Mouse (Mus musculus) forebrain, postnatal 0 days (tissue): Measurements from ENCODE around the gene Prim2. TPM values are rescaled to one million over a fixed set of nuclear protein-coding genes. Genes with fewer than 3 reads are reported as not detected.
A peak's percentile ranks its signal among the peaks of the same experiment; 100 is the strongest.

Source experiments
- ATAC-seq: fragments of 200-750 bp; cut with Nextera tagmentation; 2 replicates; pipeline ENCODE4 v1.8.0; 2017; ENCODE audit warnings: mild to moderate bottlenecking, moderate library complexity
- DNase-seq: peaks from one replicate; pipeline ENCODE4 v3.0.0-alpha.2; 2015
- H3K27ac ChIP-seq: fragments of 300-500 bp; sonication (generic); 2 replicates; pipeline ENCODE4 v1.5.1; 2014; ENCODE audit warnings: low read depth, mild to moderate bottlenecking, antibody characterized with exemption, low read length, moderate library complexity, mixed read lengths
- H3K27me3 ChIP-seq: fragments of 300-500 bp; sonication (generic); 2 replicates; pipeline ENCODE4 v1.6.1; 2014; ENCODE audit warnings: mild to moderate bottlenecking, low read length, mixed read lengths; ENCODE audit not compliant: insufficient read depth
- H3K36me3 ChIP-seq: fragments of 300-500 bp; sonication (generic); 2 replicates; pipeline ENCODE4 v1.6.1; 2014; ENCODE audit warnings: mild to moderate bottlenecking, moderate library complexity; ENCODE audit not compliant: insufficient read depth
- H3K4me1 ChIP-seq: fragments of 300-500 bp; sonication (generic); 2 replicates; pipeline ENCODE4 v1.6.1; 2014; ENCODE audit warnings: antibody characterized with exemption; ENCODE audit not compliant: insufficient read depth
- H3K4me2 ChIP-seq: fragments of 300-500 bp; sonication (generic); 2 replicates; pipeline ENCODE4 v1.6.1; 2014; ENCODE audit warnings: low read depth, mild to moderate bottlenecking, moderate library complexity
- H3K4me3 ChIP-seq: fragments of 300-500 bp; sonication (generic); 2 replicates; pipeline ENCODE4 v1.5.1; 2014; ENCODE audit warnings: low read depth, low read length, mixed read lengths
- H3K9ac ChIP-seq: fragments of 300-500 bp; sonication (generic); 2 replicates; pipeline ENCODE4 v1.6.1; 2014; ENCODE audit warnings: mild to moderate bottlenecking
- H3K9me3 ChIP-seq: fragments of 300-500 bp; sonication (generic); 2 replicates; pipeline ENCODE4 v1.6.1; 2016; ENCODE audit warnings: low read length
- CTCF ChIP-seq: sonication (generic); IDR thresholded peaks from 2 replicates; pipeline ENCODE4 v1.5.1; 2016; ENCODE audit warnings: antibody characterized with exemption, control low read depth, low read depth
- whole genome bisulfite sequencing: fragments of 180-500 bp; shearing (Covaris S2); extraction: QIAGEN DNeasy Blood & Tissue Kit; methylation state at CpG from one replicate; pipeline ENCODE4 v1.1.7; 2014; 5-methylcytosine and 5-hydroxymethylcytosine counted together
- polyA plus RNA-seq: library from polyadenylated mRNA; unstranded; fragments of >200 nt; fragmentation: Nextera tagmentation; extraction: Ambion mirVana; gene quantifications from 2 replicates; pipeline ENCODE4 v1.2.1, GENCODE M21; 2015
- total RNA-seq: library from RNA; depleted of rRNA; stranded (reverse); fragments of >200 nt; gene quantifications from 2 replicates; pipeline ENCODE4 v1.2.3, GENCODE M21; 2014; rRNA removed

Gene Prim2
- total RNA-seq: 26.9 and 33.4 TPM in 2 replicates
- 17.8 and 18.3 TPM in 2 replicates for polyA plus RNA-seq

DNA sequence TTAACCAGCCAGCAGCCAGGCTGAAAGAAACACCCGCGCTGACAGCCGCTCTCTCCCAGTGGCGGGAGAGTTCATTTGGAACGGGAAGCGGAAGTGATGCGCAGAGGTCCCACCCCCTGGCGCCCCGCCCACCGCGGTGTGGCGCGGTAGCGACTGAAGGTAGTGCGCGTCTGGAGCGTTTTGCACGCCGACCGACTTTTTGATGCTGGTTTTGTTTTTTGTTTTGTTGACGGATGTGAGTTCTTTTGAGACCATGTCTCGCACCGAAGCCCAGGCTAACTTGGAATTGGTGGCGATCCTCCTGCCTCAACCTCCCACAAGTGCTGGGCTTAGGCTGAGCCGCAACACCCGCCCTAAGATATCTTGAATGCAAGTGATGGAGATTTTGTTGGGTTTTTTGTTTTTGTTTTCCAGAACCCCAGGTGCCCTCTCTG is at the start of gene Prim2:
TSS of gene Prim2 (minus strand) at position 88 of the 434 bp plus-strand sequence.
- under 1% methylated on average over 26 of the region's 26 CpGs for WGBS

DNA sequence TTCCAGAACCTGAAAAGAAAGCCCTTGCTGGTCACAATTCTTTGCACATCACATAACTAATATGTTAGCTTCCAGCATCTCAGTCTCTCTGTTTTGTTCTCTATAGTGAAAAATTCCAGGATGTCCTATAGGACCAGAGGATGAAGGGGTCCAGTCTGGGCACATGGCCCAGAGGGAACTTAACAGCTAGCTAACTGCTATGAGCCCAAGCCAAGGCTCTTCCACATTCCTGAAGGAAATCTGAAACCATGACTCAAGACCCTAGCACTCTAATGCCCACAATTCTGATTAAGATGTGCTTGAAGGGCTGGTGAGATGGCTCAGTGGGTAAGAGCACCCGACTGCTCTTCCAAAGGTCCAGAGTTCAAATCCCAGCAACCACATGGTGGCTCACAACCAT is 48.0 kb upstream of the Prim2 start:
- no peak overlapping the region for H3K4me2 ChIP-seq
- no peak for TF ChIP-seq CTCF
- 95% methylated on average over 1 of the region's 1 CpGs for WGBS
- H3K27ac ChIP-seq: no peak overlapping the region
- ATAC-seq: no peak
- H3K9me3 ChIP-seq: no peaks in the 10 kb centered on the region
- no peak for DNase-seq
- H3K36me3 ChIP-seq: 0 out of 2 replicates have a peak, but pooled peaks cover 6% of the 10 kb centered on the region
- H3K4me1 ChIP-seq: peaks cover 9% of the 10 kb centered on the region; the same call in 1 of the 2 replicates
- H3K4me3 ChIP-seq: no peak overlapping the region
- no peak overlapping the region for H3K9ac ChIP-seq
- H3K27me3 ChIP-seq: no peaks in the 10 kb centered on the region

More for the DNA sequence above, at the start of gene Prim2:
- H3K4me1 ChIP-seq: no peaks in the 10 kb centered on the region
- peak within 1 kb of the TSS; percentile 94 for H3K27ac ChIP-seq
- TF ChIP-seq CTCF: peak; percentile 31; the same call in 1 of the 2 replicates
- DNase-seq (peak; percentile 95), ATAC-seq (peak; percentile 95)
- peak within 1 kb of the TSS; percentile 68 for H3K4me3 ChIP-seq
- peaks cover 14% of the 10 kb centered on the region for H3K36me3 ChIP-seq
- peak within 1 kb of the TSS; percentile 73 for H3K4me2 ChIP-seq
- peak within 1 kb of the TSS; percentile 75 for H3K9ac ChIP-seq
- H3K27me3 ChIP-seq: no peaks in the 10 kb centered on the region
- H3K9me3 ChIP-seq: no peaks in the 10 kb centered on the region

- no peak for TF ChIP-seq CTCF
- no peaks in the 10 kb centered on the region for H3K4me1 ChIP-seq
- no peak overlapping the region for H3K27ac ChIP-seq
- no peaks in the 10 kb centered on the region for H3K9me3 ChIP-seq
- no peak overlapping the region for H3K4me3 ChIP-seq
- WGBS: 8% methylated on average over 10 of the region's 10 CpGs
- no peaks in the 10 kb centered on the region for H3K36me3 ChIP-seq
- DNase-seq: no peak
- no peak overlapping the region for H3K4me2 ChIP-seq
- H3K27me3 ChIP-seq: no peaks in the 10 kb centered on the region
- H3K9ac ChIP-seq: no peak overlapping the region
- no peak; the same call in 1 of the 2 replicates for ATAC-seq
Measured at GRCm38 (mm10) chr1:33714796-33715195, 45.2 kb upstream of the Prim2 start.

- no peaks in the 10 kb centered on the region for H3K9me3 ChIP-seq
- no peaks in the 10 kb centered on the region for H3K36me3 ChIP-seq
- H3K27ac ChIP-seq: no peak overlapping the region
- no peak overlapping the region for H3K4me2 ChIP-seq
- ATAC-seq (no peak), DNase-seq (no peak)
- H3K9ac ChIP-seq: no peak overlapping the region
- H3K27me3 ChIP-seq: no peaks in the 10 kb centered on the region
- WGBS: 93% methylated on average over 5 of the region's 5 CpGs
- no peaks in the 10 kb centered on the region for H3K4me1 ChIP-seq
- no peak overlapping the region for H3K4me3 ChIP-seq
- TF ChIP-seq CTCF: no peak
Measured at GRCm38 (mm10) chr1:33712026-33712425, 42.4 kb upstream of the Prim2 start.

DNA sequence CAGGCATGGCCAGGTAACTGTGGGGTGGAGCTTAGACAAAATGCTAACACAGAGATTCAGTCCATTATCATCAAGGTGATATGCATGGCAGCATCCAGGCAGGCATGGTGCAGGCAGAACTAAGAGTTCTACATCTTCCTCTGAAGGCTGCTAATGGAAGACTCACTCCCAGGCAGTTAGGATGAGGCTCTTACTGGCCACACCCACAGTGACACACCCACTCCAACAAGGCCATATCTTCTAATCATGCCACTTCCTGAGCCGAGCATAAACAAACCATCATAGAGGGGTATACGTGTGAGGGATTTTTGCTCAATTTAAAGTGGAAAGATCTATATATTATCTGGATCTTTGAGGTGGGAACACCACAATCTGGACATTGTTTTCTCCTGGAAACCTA is 40.0 kb upstream of the Prim2 start:
- no peaks in the 10 kb centered on the region for H3K4me1 ChIP-seq
- H3K4me3 ChIP-seq: no peak overlapping the region
- no peaks in the 10 kb centered on the region for H3K27me3 ChIP-seq
- no peak overlapping the region for H3K27ac ChIP-seq
- no peaks in the 10 kb centered on the region for H3K36me3 ChIP-seq
- no peak overlapping the region for H3K9ac ChIP-seq
- no peak for ATAC-seq
- 83% methylated on average over 2 of the region's 2 CpGs for WGBS
- no peak for TF ChIP-seq CTCF
- no peak overlapping the region for H3K4me2 ChIP-seq
- DNase-seq: no peak
- H3K9me3 ChIP-seq: no peaks in the 10 kb centered on the region

DNA sequence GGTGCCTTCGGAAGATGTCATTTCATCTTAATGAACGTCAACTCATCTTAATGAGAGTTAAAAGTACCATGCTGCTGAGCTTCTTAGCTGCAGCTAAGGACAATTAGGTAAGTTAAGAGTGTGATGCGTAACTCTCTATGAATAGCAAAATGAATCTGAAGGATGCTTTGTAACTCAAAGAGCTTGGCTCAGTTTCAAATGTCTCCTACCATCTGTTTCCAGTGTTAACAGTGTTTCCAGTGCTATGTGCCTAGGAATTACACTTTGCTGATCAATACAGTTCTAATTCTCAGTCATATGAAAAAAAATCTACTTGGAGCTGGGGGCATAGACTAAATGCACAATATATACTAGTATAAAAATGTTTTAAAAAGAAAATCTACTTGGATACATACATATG is 31.6 kb upstream of the Prim2 start:
- Histone ChIP-seq H3K9me3 (no peaks in the 10 kb centered on the region), H3K27ac (no peak overlapping the region), H3K4me1 (no peaks in the 10 kb centered on the region), H3K9ac (no peak overlapping the region), H3K4me3 (no peak overlapping the region), H3K27me3 (no peaks in the 10 kb centered on the region), H3K4me2 (no peak overlapping the region), H3K36me3 (no peaks in the 10 kb centered on the region)
- peak; percentile 53 for ATAC-seq
- 43% methylated on average over 3 of the region's 3 CpGs for WGBS
- no peak for TF ChIP-seq CTCF
- DNase-seq: peak; percentile 58

GRCm38 (mm10) chr1:33696016-33696415 is 26.4 kb upstream of the Prim2 start:
- no peaks in the 10 kb centered on the region for H3K9me3 ChIP-seq
- WGBS: 78% methylated on average over 2 of the region's 2 CpGs
- no peaks in the 10 kb centered on the region for H3K36me3 ChIP-seq
- no peak overlapping the region for H3K27ac ChIP-seq
- ATAC-seq (no peak), DNase-seq (no peak)
- H3K9ac ChIP-seq: no peak overlapping the region
- no peaks in the 10 kb centered on the region for H3K27me3 ChIP-seq
- H3K4me2 ChIP-seq: no peak overlapping the region
- TF ChIP-seq CTCF: no peak
- no peaks in the 10 kb centered on the region for H3K4me1 ChIP-seq
- no peak overlapping the region for H3K4me3 ChIP-seq
